31 mouse cellular contexts compared by ENCODE assay signal in genomic region chr13:73496137-73496536, GRCm38 (mm10). TPM values are rescaled to one million over a fixed set of nuclear protein-coding genes. Genes with fewer than 3 reads are reported as not detected.
"Had no signal": no experiment of that assay in that cellular context is flagged by ENCODE, and none has a peak within 500 bp of the region (broad histone marks: within the 10 kb centered on the region; RNA-seq: fewer than 3 reads in every experiment).

No protein-coding gene starts in this region.

- ATAC-seq: hindbrain, postnatal 0 days; intestine, embryonic 16.5 days had no signal

- DNase-seq: gastrocnemius, postnatal 14 days; gastrocnemius, postnatal 36 days; heart, adult 11 months; heart, adult 2 months; heart, postnatal 14 days; heart, postnatal 36 days; kidney, adult 11 months; kidney, adult 2 months; kidney, adult 9 months; kidney, postnatal 14 days; kidney, postnatal 36 days; layer of hippocampus, adult 9-11 months; layer of hippocampus, postnatal 36 days; left cerebral cortex, postnatal 4 days had no signal

- H3K4me2 ChIP-seq: heart, embryonic 11.5 days; heart, embryonic 13.5 days; heart, embryonic 15.5 days; hindbrain, embryonic 13.5 days; hindbrain, embryonic 15.5 days; kidney, embryonic 15.5 days; limb, embryonic 13.5 days; limb, embryonic 15.5 days had no signal

- H3K27ac ChIP-seq: heart, adult 2 months; heart, embryonic 13.5 days; heart, embryonic 15.5 days; hindbrain, embryonic 13.5 days; hindbrain, embryonic 15.5 days; hindbrain, postnatal 0 days; kidney, embryonic 15.5 days; kidney, postnatal 0 days; limb, embryonic 13.5 days; limb, embryonic 15.5 days had no signal

- H3K9me3 ChIP-seq: heart, embryonic 13.5 days; heart, embryonic 15.5 days; hindbrain, embryonic 13.5 days; hindbrain, embryonic 15.5 days; kidney, embryonic 15.5 days; limb, embryonic 13.5 days; limb, embryonic 15.5 days had no signal

- H3K27me3 ChIP-seq: heart, embryonic 13.5 days; heart, embryonic 15.5 days; hindbrain, embryonic 13.5 days; hindbrain, embryonic 15.5 days; kidney, embryonic 15.5 days; limb, embryonic 13.5 days; limb, embryonic 15.5 days had no signal

- H3K4me3 ChIP-seq: heart, adult 2 months; heart, embryonic 13.5 days; heart, embryonic 15.5 days; hindbrain, embryonic 13.5 days; hindbrain, embryonic 15.5 days; kidney, embryonic 15.5 days; limb, embryonic 13.5 days; limb, embryonic 15.5 days had no signal

- H3K4me1 ChIP-seq: heart, embryonic 15.5 days; hindbrain, embryonic 13.5 days; hindbrain, embryonic 15.5 days; kidney, embryonic 15.5 days; limb, embryonic 13.5 days; limb, embryonic 15.5 days had no signal

- H3K9ac ChIP-seq: heart, embryonic 13.5 days; heart, embryonic 15.5 days; hindbrain, embryonic 13.5 days; hindbrain, embryonic 15.5 days; kidney, embryonic 15.5 days; limb, embryonic 13.5 days; limb, embryonic 15.5 days had no signal

RNA-seq across cellular contexts. Expression of gene Slc6a3, which starts 40.4 kb away (rescaled TPM):
- total RNA-seq: gastrocnemius, adult 18-20 months; gastrocnemius, adult 8-10 months; gastrocnemius, postnatal 14 days; gastrocnemius, postnatal 36 days; heart, adult 2 months; heart, postnatal 14 days; heart, postnatal 36 days; hematopoietic stem cell, adult 5-6 weeks had no signal
- polyA plus RNA-seq: gonadal fat pad, adult 2 months; heart, adult 2 months; heart, embryonic 11.5 days; heart, embryonic 13.5 days; heart, postnatal 0 days; kidney, postnatal 0 days; large intestine, adult 2 months had no signal
